Mouse (Mus musculus) heart, embryonic 15.5 days (tissue): Measurements from ENCODE around the gene Pnpla1. TPM values are rescaled to one million over a fixed set of nuclear protein-coding genes. Genes with fewer than 3 reads are reported as not detected.

Source experiments
- ATAC-seq: fragments of 200-750 bp; cut with Nextera tagmentation; replicated peaks from 2 replicates; pipeline ENCODE4 v1.8.0; 2017; ENCODE audit warnings: low read depth, moderate TSS enrichment; ENCODE audit not compliant: insufficient number of reproducible peaks, insufficient read depth, low FRiP score
- H3K27ac ChIP-seq: fragments of 300-500 bp; sonication (generic); 2 replicates; pipeline ENCODE4 v1.5.1; 2015; ENCODE audit warnings: mild to moderate bottlenecking, inconsistent platforms
- H3K27me3 ChIP-seq: fragments of 300-500 bp; sonication (generic); 2 replicates; pipeline ENCODE4 v1.6.1; 2015; ENCODE audit warnings: inconsistent platforms
- H3K36me3 ChIP-seq: fragments of 300-500 bp; sonication (generic); 2 replicates; pipeline ENCODE4 v1.6.1; 2015; ENCODE audit warnings: mild to moderate bottlenecking, inconsistent platforms
- H3K4me1 ChIP-seq: fragments of 300-500 bp; sonication (generic); replicated peaks from 2 replicates; pipeline ENCODE4 v1.6.1; 2015; ENCODE audit warnings: inconsistent platforms
- H3K4me2 ChIP-seq: fragments of 300-500 bp; sonication (generic); 2 replicates; pipeline ENCODE4 v1.6.1; 2015; ENCODE audit warnings: inconsistent platforms, mild to moderate bottlenecking, moderate library complexity
- H3K4me3 ChIP-seq: fragments of 300-500 bp; sonication (generic); 2 replicates; pipeline ENCODE4 v1.5.1; 2015; ENCODE audit warnings: mild to moderate bottlenecking, inconsistent platforms
- H3K9ac ChIP-seq: fragments of 300-500 bp; sonication (generic); 2 replicates; pipeline ENCODE4 v1.6.1; 2015; ENCODE audit warnings: mild to moderate bottlenecking, inconsistent platforms
- H3K9me3 ChIP-seq: fragments of 300-500 bp; sonication (generic); replicated peaks from 2 replicates; pipeline ENCODE4 v1.6.1; 2016; ENCODE audit warnings: inconsistent platforms
- WGBS: fragments of 180-500 bp; shearing (Covaris S2); methylation state at CpG from one replicate; pipeline ENCODE4 v1.1.7; 2015; ENCODE audit warnings: mixed read lengths; 5-methylcytosine and 5-hydroxymethylcytosine counted together
- polyA plus RNA-seq: library from polyadenylated mRNA; unstranded; fragments of >200 nt; fragmentation: Nextera tagmentation; extraction: Ambion mirVana; gene quantifications from 2 replicates; pipeline ENCODE4 v1.2.1, GENCODE M21; 2015

Gene Pnpla1
- polyA plus RNA-seq, 1 experiment from 2014 or later, result not detected

GRCm38 (mm10) chr17:28871831-28872230, 13.6 kb downstream of the Pnpla1 start:
- H3K9me3 ChIP-seq, result no peaks in the 10 kb centered on the region
- no peak overlapping the region for H3K4me3 ChIP-seq
- WGBS, result 74% methylated on average over 11 of the region's 11 CpGs

GRCm38 (mm10) chr17:28872322-28872721, 14.1 kb downstream of the Pnpla1 start:
- 87% methylated on average over 7 of the region's 7 CpGs for WGBS
- no peaks in the 10 kb centered on the region for H3K9me3 ChIP-seq
- ATAC-seq, result no peak
- H3K27ac ChIP-seq, result no peak overlapping the region
- no peaks in the 10 kb centered on the region for H3K27me3 ChIP-seq
- no peaks in the 10 kb centered on the region for H3K36me3 ChIP-seq
- H3K4me3 ChIP-seq, result no peak overlapping the region
- H3K4me2 ChIP-seq, result no peak overlapping the region
- H3K9ac ChIP-seq, result no peak overlapping the region
- H3K4me1 ChIP-seq, result peaks cover 15% of the 10 kb centered on the region

More at GRCm38 (mm10) chr17:28871831-28872230, 13.6 kb downstream of the Pnpla1 start:
- ATAC-seq, result no peak
- Histone ChIP-seq H3K4me1 (peaks cover 13% of the 10 kb centered on the region), H3K36me3 (no peaks in the 10 kb centered on the region), H3K27me3 (no peaks in the 10 kb centered on the region), H3K9ac (no peak overlapping the region), H3K4me2 (no peak overlapping the region), H3K27ac (no peak overlapping the region)

GRCm38 (mm10) chr17:28874216-28874615, 16.0 kb downstream of the Pnpla1 start:
- no peak overlapping the region for H3K27ac ChIP-seq
- peaks cover 3% of the 10 kb centered on the region; the same call in 1 of the 2 replicates for H3K27me3 ChIP-seq
- no peaks in the 10 kb centered on the region for H3K36me3 ChIP-seq
- H3K4me2 ChIP-seq, result no peak overlapping the region
- H3K9ac ChIP-seq, result no peak overlapping the region
- ATAC-seq, result no peak
- no peak overlapping the region for H3K4me3 ChIP-seq
- H3K9me3 ChIP-seq, result no peaks in the 10 kb centered on the region
- WGBS, result 89% methylated on average over 4 of the region's 4 CpGs
- H3K4me1 ChIP-seq, result peaks cover 15% of the 10 kb centered on the region

GRCm38 (mm10) chr17:28874825-28875224, 16.6 kb downstream of the Pnpla1 start:
- no peaks in the 10 kb centered on the region for H3K9me3 ChIP-seq
- 26% methylated on average over 7 of the region's 7 CpGs for WGBS
- no peak overlapping the region for H3K9ac ChIP-seq
- no peaks in the 10 kb centered on the region for H3K36me3 ChIP-seq
- no peak; the same call in 1 of the 2 replicates for ATAC-seq
- H3K4me2 ChIP-seq, result peak overlapping the region; percentile 22; the same call in 1 of the 2 replicates
- H3K4me3 ChIP-seq, result no peak overlapping the region
- peaks cover 3% of the 10 kb centered on the region; the same call in 1 of the 2 replicates for H3K27me3 ChIP-seq
- H3K4me1 ChIP-seq, result peaks cover 16% of the 10 kb centered on the region
- H3K27ac ChIP-seq, result peak overlapping the region; percentile 24

- Histone ChIP-seq H3K4me3 (no peak overlapping the region), H3K9ac (no peak overlapping the region), H3K4me2 (0 out of 2 replicates have a peak overlapping the region, but pooled peaks have one; percentile 22), H3K27ac (peak overlapping the region; percentile 24), H3K4me1 (peaks cover 21% of the 10 kb centered on the region), H3K9me3 (no peaks in the 10 kb centered on the region), H3K27me3 (peaks cover 5% of the 10 kb centered on the region), H3K36me3 (no peaks in the 10 kb centered on the region)
- ATAC-seq, result peak; percentile 71
- WGBS, result 31% methylated on average over 8 of the region's 8 CpGs
Measured at GRCm38 (mm10) chr17:28875316-28875715, 17.1 kb downstream of the Pnpla1 start.

- H3K27me3 ChIP-seq, result peaks cover 15% of the 10 kb centered on the region
- WGBS, result 62% methylated on average over 5 of the region's 5 CpGs
- H3K4me1 ChIP-seq, result peaks cover 21% of the 10 kb centered on the region
- no peak for ATAC-seq
- no peak overlapping the region for H3K9ac ChIP-seq
- no peaks in the 10 kb centered on the region for H3K9me3 ChIP-seq
- no peak overlapping the region for H3K4me2 ChIP-seq
- no peaks in the 10 kb centered on the region for H3K36me3 ChIP-seq
- no peak overlapping the region for H3K27ac ChIP-seq
- H3K4me3 ChIP-seq, result no peak overlapping the region
Measured at GRCm38 (mm10) chr17:28876331-28876730, 18.1 kb downstream of the Pnpla1 start.

- ATAC-seq, result no peak
- Histone ChIP-seq H3K4me2 (peak overlapping the region; percentile 16; the same call in 1 of the 2 replicates), H3K4me3 (no peak overlapping the region)
Measured at GRCm38 (mm10) chr17:28876821-28877220, 18.6 kb downstream of the Pnpla1 start.

GRCm38 (mm10) chr17:28879931-28880391, 21.8 kb downstream of the Pnpla1 start:
- no peak overlapping the region for H3K27ac ChIP-seq
- WGBS, result 6% methylated on average over 18 of the region's 18 CpGs
- no peaks in the 10 kb centered on the region for H3K36me3 ChIP-seq
- H3K4me1 ChIP-seq, result peaks cover 18% of the 10 kb centered on the region
- no peak for ATAC-seq
- peaks cover 18% of the 10 kb centered on the region for H3K27me3 ChIP-seq
- no peak overlapping the region for H3K9ac ChIP-seq
- peak overlapping the region; percentile 41 for H3K4me2 ChIP-seq
- H3K9me3 ChIP-seq, result no peaks in the 10 kb centered on the region
- no peak overlapping the region for H3K4me3 ChIP-seq

More at GRCm38 (mm10) chr17:28876821-28877220, 18.6 kb downstream of the Pnpla1 start:
- Histone ChIP-seq H3K9me3 (no peaks in the 10 kb centered on the region), H3K27me3 (peaks cover 18% of the 10 kb centered on the region), H3K36me3 (no peaks in the 10 kb centered on the region), H3K27ac (no peak overlapping the region), H3K4me1 (peaks cover 21% of the 10 kb centered on the region), H3K9ac (0 out of 2 replicates have a peak overlapping the region, but pooled peaks have one; percentile 19)
- 19% methylated on average over 19 of the region's 19 CpGs for WGBS

GRCm38 (mm10) chr17:28882316-28882715, 24.1 kb downstream of the Pnpla1 start:
- no peaks in the 10 kb centered on the region for H3K36me3 ChIP-seq
- H3K9me3 ChIP-seq, result no peaks in the 10 kb centered on the region
- ATAC-seq, result no peak
- no peak overlapping the region for H3K27ac ChIP-seq
- no peak overlapping the region for H3K9ac ChIP-seq
- H3K4me1 ChIP-seq, result peaks cover 6% of the 10 kb centered on the region
- peak overlapping the region; percentile 6; the same call in 1 of the 2 replicates for H3K4me2 ChIP-seq
- H3K27me3 ChIP-seq, result peaks cover 18% of the 10 kb centered on the region
- H3K4me3 ChIP-seq, result no peak overlapping the region
- WGBS, result 4% methylated on average over 12 of the region's 12 CpGs

- no peaks in the 10 kb centered on the region for H3K36me3 ChIP-seq
- H3K4me1 ChIP-seq, result peaks cover 6% of the 10 kb centered on the region
- H3K27me3 ChIP-seq, result peaks cover 18% of the 10 kb centered on the region
- no peaks in the 10 kb centered on the region for H3K9me3 ChIP-seq
- H3K27ac ChIP-seq, result no peak overlapping the region
- H3K4me2 ChIP-seq, result 0 out of 2 replicates have a peak overlapping the region, but pooled peaks have one; percentile 6
- H3K9ac ChIP-seq, result no peak overlapping the region
- no peak for ATAC-seq
- 51% methylated on average over 8 of the region's 8 CpGs for WGBS
- no peak overlapping the region for H3K4me3 ChIP-seq
Measured at GRCm38 (mm10) chr17:28882810-28883209, 24.6 kb downstream of the Pnpla1 start.

- peaks cover 15% of the 10 kb centered on the region for H3K27me3 ChIP-seq
- H3K36me3 ChIP-seq, result no peaks in the 10 kb centered on the region
- no peaks in the 10 kb centered on the region for H3K9me3 ChIP-seq
- H3K4me3 ChIP-seq, result no peak overlapping the region
- no peak for ATAC-seq
- H3K4me1 ChIP-seq, result peaks cover 6% of the 10 kb centered on the region
- no peak overlapping the region for H3K27ac ChIP-seq
- 53% methylated on average over 10 of the region's 10 CpGs for WGBS
- H3K9ac ChIP-seq, result no peak overlapping the region
- H3K4me2 ChIP-seq, result no peak overlapping the region
Measured at GRCm38 (mm10) chr17:28883941-28884516, 25.8 kb downstream of the Pnpla1 start.

GRCm38 (mm10) chr17:28885231-28885630, 27.0 kb downstream of the Pnpla1 start:
- no peak overlapping the region for H3K9ac ChIP-seq
- H3K9me3 ChIP-seq, result no peaks in the 10 kb centered on the region; the same call in 1 of the 2 replicates
- WGBS, result 86% methylated on average over 8 of the region's 8 CpGs
- H3K4me3 ChIP-seq, result no peak overlapping the region
- H3K4me2 ChIP-seq, result no peak overlapping the region
- ATAC-seq, result no peak
- H3K36me3 ChIP-seq, result no peaks in the 10 kb centered on the region
- peaks cover 15% of the 10 kb centered on the region for H3K27me3 ChIP-seq
- no peak overlapping the region for H3K27ac ChIP-seq
- peaks cover under 1% of the 10 kb centered on the region for H3K4me1 ChIP-seq
